Mouse (Mus musculus) left cerebral cortex, postnatal 10 days (tissue): ENCODE results near the gene Csf2rb2. TPM values are rescaled to one million over a fixed set of nuclear protein-coding genes. Genes with fewer than 3 reads are reported as not detected.
"Not testable (repeated sequence)": the region's sequence is repeated elsewhere in the genome, so short reads cannot be mapped to it uniquely, and the experiment has no call there.

Source experiments
- DNase-seq, 2 experiments: peaks; one replicate each; pipeline ENCODE4 v3.0.0; 2021 to 2022; ENCODE audit warnings: low spot score in 2 of 2, mixed read lengths in 1 of 2; ENCODE audit errors: extremely low spot score in 1 of 2
- intact Hi-C: fragments of 180-260 bp; cut with DNase I; formaldehyde crosslinking; loops from one replicate; pipeline ENCODE4 v1.15.1; 2025
- total RNA-seq, 2 experiments: library from RNA; stranded (reverse); gene quantifications; 2 replicates each; pipeline ENCODE4 v1.2.3; 2021

Gene Csf2rb2
- total RNA-seq, result under 1 TPM; 0.69 to 0.77 TPM

DNA sequence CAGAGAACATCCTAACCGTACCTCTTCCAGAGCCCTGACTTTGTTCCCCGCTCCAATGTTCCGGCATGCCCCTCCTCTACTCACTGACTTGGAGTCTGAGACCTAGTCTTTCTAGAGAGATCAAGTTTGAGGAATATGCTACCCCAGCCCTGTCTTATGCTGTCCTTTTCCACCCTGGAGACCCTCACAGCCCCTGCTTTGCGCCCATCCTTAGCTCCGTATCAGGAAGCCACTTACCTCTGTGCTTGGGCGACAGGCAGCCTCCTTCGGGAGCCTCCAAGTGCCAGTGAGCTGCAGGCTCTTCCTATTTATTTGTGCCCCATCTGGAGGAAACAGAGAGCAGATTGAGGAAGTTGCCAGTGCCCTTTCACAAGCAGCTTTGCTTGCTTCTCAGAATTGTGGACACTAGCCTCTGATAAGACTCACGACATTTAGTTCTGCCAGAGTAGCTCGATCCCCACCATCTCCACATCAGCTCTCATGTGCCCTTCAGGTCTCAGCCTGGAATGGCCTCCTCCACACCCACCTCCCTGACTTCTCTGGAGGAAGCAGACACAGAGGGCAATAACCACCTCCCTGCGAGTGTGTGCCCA lies at the start of gene Csf2rb2:
Gene Csf2rb2, minus strand, starts transcription at position 381 of the 593 bp plus-strand sequence.
- no peak for DNase-seq
- intact Hi-C loops, result no loop called here

DNA sequence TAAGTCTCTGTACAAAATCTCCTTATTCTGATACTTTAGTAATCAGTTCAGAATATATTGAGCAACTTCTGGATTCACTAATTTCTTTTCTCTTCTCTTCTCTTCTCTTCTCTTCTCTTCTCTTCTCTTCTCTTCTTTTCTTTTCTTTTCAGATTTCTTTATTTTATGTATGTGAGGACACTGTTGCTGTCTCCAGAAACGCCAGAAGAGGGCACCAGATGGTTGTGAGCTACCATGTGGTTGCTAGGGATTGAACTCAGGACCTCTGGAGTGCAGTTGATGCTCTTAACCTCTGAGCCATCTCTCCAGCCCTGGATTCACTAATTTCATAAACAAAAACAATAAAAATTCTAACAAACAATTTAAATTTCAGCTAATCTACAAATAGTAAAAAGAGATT lies 49.4 kb upstream of the Csf2rb2 start:
- peak in 1 of 2 experiments; percentile 56 for DNase-seq
- intact Hi-C loops, result no loop called here

DNA sequence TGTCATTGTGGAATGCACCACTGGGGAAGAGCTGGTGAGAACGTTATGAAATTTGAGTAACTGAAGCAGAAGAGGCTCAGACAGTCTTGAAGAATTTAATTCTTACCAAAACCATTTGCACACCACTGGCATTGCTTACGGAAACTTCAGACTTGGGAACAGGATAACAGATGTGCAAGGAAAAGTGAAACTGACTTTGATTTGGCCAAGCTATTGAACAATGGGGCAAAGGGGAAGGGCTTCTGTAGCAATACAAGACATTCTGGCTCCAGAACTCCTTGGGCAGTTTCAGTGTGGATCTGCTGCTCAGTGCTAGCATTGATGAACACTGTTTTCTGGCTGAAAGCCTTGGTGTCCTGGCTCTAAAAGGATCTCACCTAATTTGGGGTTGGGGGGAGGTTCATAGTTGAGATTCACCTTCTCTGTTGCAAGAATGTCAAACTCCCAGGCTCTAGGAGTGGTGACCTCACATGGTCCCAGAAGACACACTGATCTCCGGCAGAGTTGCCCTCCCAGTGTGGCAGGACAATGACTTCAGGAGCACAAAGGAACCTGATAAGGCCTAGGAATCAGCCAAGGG lies 46.2 kb upstream of the Csf2rb2 start:
- intact Hi-C loops, result no loop called here
- no peak for DNase-seq

DNA sequence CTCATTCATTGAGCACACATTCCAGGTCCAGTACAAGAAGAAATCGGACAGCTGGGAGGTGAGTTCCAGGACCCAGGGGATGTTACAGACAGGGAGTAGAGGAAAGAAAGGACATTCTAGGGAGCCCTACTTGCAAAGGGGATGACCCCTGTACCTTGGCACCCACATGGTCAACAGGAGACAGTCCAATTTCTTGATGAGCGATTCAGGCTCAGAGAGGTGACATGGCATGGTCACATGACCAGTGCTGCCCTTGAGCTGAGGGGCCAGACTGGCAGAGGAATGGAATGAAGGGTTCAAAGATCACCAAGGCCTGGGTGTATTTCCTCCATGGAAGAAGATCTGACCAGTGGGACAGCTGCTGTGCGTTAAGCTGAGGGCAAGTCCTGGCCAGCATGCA lies 39.0 kb upstream of the Csf2rb2 start:
- intact Hi-C loops, result loop anchor here (5.0 to 10.0 kb wide), 2 partner anchors 87 to 160 kb away; no protein-coding TSS in a partner anchor
- DNase-seq, result no peak

DNA sequence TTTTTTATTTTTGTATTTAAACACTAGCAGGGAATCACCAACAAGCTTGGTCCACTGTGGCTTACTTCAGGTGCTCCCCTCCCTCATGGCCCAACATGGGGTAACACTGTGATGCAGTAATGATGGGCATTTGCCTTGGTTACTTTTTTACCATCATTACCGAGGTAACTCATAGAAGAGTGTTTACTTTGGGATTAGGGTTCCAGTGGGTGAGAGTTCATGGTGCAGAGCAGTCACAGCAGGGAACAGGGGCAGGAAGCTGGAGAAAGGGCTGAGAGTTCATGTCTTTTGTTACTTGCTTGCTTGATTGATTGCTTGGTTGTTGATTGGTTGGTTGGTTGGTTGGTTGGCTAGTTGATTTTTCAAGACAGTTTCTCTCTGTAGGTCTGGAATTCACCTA lies 38.2 kb upstream of the Csf2rb2 start:
- no peak for DNase-seq
- intact Hi-C loops, result loop anchor here (5.0 to 10.0 kb wide), 2 partner anchors 86 to 159 kb away; no protein-coding TSS in a partner anchor

DNA sequence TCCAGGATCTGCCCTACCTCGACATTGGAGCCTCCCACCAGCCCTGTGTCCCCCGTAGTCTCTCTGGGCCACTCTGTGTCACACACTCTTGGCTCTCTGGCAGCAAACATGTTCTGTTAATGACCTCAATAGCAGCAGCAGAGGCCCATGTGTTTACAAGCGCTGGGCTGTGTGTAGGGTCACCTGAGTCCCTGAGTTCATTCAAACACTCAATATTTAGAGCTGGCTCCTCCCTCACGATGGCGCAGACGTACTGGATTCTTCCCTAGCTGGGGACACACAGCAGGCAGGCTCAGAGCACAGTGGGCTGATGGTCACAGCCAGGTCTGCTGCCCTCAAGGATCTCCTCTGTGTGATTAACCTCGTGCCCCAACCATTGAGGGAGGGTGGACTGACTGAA lies 35.4 kb upstream of the Csf2rb2 start:
- intact Hi-C loops, result loop anchor here (5.0 to 10.0 kb wide), 2 partner anchors 84 to 156 kb away; no protein-coding TSS in a partner anchor

DNA sequence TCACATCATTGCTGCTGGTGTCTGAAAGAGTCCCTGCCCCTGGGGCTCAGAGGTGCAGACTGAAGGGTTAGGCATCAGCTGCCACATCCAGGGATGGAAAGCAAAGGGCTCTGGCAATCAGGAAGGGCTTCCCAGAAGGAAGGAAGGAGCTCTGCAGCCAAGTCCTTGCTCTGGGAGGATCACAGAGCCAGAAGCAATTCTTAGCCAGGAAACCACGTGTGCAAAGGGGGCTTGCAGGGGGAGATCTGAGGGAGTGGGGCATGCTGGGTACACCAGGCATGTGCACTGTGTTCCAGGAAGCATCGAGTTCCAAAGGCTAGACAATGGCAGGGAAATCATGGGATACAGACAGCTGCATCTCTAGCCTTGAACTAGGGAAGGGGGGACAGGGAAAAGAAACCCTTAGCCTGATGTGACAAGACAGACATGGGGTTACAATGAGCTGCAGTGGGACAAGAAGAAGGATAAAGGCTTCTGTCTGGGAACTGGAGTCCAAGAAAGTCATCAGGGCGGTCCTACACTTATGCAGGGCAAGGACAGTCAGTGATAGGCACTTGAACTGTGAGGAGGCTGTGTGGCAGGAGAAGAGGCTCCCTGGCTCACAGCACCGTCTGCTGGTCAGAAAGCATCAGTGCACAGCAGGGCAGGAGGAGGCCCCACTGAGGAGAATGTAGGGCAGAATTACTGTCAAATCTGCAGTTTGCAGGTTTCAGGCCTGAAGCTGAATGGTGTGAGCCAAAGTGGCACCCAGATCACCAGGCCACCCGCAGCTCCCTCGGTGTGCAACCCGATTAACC lies 34.3 kb upstream of the Csf2rb2 start:
- DNase-seq, result peak; percentile 42 to 65
- intact Hi-C loops, result loop anchor here (5.0 to 10.0 kb wide), 3 partner anchors 83 to 355 kb away; no protein-coding TSS in a partner anchor

More for the DNA sequence above, 35.4 kb upstream of the Csf2rb2 start:
- not testable (repeated sequence) for DNase-seq

DNA sequence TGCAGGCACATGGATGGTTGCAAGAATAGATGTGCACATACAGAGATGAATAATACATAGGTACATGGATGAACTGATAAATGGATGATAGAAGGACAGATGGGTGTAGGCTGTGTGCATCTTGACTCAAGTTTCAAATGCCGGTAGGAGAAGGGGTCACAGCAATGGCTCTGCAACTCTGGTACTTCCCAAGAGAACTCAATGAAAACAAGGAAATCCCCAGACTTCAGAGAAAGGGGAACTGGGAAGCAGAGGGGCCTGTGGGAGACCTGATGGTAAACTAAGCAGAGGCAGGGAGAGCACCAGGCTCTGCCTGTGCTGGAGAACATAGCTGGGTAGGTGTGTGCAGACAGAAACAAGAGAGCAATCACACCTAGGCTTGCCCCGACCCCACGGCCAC lies 28.9 kb upstream of the Csf2rb2 start:
- intact Hi-C loops, result loop anchor here (10.0 kb wide), 1 partner anchor 350 kb away; no protein-coding TSS in a partner anchor
- DNase-seq, result no peak

DNA sequence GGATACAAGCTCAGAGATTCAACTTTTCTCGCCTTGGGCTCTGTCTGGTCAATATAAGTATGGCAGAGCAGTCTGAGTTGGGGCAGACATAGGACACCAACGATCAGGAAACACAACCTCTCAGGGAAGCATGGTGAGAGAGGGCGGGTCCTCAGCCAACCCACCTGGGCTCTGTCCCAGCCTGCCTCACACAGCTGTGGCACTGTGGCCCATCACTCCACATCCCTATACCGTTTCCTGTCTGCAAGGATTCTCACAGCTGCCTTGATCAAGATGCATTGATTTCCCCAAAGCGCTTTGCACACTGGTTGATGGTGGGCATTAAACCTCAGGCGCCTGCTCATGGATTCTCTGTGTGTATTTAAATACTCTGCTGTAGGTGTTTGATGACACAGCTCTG lies 27.5 kb upstream of the Csf2rb2 start:
- intact Hi-C loops, result loop anchor here (10.0 kb wide), 1 partner anchor 348 kb away; no protein-coding TSS in a partner anchor
- no peak for DNase-seq

DNA sequence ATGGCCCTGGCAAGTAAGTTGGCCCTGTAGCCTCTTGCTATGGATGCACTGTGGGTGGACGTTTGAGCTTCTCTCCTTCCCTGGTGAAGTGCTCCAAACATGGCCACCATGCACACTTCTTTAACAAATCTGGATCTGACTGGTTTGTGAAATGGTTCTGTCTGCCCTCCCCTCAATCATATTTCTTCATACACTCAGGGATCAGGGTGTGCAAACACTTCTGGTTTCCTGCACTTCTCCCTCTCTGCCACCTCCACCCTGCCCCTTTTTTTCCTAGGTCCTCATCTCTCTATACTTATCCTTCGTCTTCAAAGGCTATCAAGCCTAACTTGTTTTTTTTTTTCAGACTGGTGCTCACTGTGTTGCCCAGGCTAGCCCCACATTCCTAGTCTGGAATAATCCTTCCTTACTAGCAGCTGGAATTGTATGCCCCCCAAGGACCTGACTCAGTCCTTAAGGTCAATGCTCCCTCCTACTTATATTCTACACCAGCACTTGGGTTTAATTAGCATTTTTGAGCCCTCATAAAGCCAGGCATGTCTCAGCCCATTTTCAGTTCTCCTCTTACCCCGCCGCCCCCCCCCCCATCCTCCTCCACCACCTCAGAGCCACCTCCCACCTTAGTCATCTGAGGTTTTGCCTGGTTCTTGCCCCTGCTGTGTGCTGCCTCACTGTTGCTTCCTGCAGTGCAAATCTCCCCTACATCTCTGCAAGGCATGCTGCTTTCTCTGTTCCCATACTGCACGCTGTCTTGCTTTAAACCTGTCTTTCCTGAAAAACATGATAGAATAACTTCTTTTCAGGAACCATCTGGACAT lies 26.2 kb upstream of the Csf2rb2 start:
- DNase-seq, result no peak
- intact Hi-C loops, result loop anchor here (10.0 kb wide), 1 partner anchor 347 kb away; no protein-coding TSS in a partner anchor

DNA sequence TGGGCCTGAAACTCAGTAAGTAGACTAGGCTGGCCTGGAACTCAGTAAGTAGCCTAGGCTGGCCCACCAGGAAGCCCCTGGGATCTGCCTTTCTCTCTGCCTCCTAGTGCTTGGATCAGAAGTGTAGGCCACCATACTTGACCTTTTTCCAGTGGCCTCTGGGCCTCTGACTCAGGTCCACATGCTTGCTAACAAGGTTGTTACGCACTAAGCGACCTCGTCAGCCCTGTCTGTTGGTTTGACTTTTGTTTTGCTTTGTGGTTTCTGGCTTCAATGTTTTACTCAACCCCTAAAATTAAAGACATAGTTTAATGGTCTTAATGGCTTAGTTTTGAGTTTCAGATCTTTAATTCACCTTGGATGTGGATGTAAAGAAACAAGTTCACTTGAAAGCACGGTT lies 25.2 kb upstream of the Csf2rb2 start:
- DNase-seq, result no peak
- intact Hi-C loops, result loop anchor here (10.0 kb wide), 1 partner anchor 346 kb away; no protein-coding TSS in a partner anchor

DNA sequence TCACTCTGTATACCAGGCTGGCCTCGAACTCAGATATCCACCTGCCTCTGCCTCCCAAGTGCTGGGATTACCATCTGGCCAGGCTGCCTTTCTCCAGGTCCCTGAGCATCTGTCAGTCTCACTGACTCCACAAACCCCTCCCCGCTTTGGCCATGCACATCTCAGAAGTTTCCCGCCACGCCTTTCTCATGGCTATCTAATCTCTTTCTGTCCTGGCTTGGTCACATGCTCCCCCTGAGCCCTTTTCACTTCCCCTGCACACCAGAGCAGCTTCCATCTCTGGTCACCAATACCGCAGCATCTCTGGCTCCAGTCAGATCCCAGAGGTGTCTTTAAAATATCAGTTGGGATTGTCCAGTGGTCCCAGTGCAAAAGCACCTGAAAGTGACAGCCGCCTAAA lies 24.5 kb upstream of the Csf2rb2 start:
- not testable (repeated sequence) for DNase-seq
- intact Hi-C loops, result loop anchor here (10.0 kb wide), 1 partner anchor 345 kb away; no protein-coding TSS in a partner anchor

DNA sequence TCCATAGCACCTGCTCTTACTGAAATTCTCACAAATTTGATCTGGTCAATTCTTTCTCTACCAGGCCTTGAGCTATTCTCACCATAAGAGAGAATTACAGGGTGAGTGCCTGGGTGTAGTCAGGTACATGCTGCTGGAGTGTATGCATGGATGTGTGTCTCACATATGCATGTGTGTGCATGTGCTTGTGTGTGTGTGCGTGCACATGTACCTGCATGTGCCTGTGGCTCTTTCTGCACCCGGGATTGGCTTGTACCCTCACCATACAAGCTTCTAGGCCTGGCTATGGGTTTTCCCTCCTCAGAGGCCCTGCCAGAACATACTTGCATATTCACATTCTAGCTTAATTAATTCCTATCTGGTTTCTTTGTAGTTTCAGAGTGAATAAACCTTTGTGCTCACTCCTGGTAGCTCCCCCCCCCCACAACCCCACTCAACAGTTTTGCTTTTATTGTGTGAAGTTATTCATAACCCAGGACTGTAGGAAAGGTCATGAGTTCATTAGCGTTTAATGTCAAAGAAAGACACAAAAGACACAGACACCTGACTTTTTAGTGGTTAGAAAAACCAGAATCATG lies 23.1 kb upstream of the Csf2rb2 start:
- intact Hi-C loops, result no loop called here
- DNase-seq, result no peak

DNA sequence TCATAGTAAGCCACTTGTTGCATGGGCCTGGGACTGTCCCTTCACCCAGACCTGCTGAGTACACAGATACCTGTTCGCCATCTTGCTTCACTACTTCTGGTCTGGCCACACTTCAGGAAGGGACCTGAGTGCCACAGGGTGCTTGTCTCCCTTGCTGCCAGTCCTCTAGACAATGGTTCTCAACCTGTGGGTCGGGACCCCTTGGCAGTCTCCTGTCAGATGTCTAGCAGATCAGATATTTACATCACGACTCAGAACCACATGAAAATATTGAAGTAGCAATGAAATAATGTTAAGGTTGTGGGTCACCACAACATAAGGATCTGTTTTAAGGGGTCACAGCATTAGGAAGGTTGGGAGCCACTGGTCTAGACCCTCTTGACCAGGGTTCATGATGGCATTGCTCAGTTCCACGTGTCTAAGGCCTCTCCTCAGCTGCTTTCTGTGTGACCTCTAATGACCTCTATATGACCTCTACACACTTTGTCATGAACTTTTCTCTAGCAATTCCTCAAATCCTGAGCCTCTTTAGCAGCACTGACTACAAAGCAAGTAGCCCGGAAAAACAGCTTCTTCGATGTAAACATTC lies 22.3 kb upstream of the Csf2rb2 start:
- DNase-seq, intact Hi-C loops: not testable (repeated sequence)

DNA sequence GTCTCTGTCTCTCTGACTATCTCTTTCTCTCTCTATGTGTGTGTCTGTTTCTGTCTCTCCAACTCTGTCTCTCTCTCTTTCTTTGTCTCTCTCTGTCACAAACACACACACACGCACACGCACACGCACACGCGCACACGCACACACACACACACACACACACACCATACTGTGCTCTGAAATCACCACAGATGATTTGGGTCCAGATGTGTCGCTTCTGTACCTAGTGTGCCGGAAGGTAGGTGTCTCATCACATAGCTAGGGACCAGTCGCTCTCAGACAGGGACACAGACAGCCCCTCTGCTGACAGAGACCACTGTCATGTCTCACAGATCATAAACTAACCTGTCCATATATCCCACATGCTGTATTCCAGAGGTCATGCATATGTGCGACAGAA lies 21.2 kb upstream of the Csf2rb2 start:
- no peak for DNase-seq
- intact Hi-C loops, result no loop called here

DNA sequence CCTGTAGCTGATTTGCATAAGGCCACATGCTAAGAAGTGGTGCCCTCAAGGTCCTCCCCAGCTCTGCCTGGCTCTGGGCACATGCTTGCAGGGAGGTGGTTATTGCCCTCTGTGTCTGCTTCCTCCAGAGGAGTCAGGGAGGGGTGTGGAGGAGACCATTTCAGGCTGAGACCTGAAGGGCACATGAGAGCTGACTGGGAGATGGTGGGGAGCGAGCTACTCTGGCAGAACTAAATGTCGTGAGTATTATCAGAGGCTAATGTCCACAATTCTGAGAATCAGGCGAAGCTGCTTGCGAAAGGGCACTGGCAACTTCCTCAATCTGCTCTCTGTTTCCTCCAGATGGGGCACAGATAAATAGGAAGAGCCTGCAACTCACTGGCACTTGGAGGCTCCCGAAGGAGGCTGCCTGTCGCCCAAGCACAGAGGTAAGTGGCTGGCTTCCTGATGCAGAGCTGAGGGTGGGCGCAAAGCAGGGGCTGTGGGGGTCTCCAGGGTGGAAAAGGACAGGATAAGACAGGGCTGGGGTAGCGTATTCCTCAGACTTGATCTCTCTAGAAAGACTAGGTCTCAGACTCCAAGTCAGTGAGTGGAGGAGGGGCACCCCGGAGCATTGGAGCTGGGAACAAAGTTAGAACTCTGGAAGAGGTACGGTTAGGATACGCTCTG lies 20.3 kb upstream of the Csf2rb2 start, which contains the start of gene Csf2rb:
Gene Csf2rb, plus strand, starts transcription at position 82 of the 669 bp plus-strand sequence.
- intact Hi-C loops, result no loop called here
- no peak for DNase-seq

DNA sequence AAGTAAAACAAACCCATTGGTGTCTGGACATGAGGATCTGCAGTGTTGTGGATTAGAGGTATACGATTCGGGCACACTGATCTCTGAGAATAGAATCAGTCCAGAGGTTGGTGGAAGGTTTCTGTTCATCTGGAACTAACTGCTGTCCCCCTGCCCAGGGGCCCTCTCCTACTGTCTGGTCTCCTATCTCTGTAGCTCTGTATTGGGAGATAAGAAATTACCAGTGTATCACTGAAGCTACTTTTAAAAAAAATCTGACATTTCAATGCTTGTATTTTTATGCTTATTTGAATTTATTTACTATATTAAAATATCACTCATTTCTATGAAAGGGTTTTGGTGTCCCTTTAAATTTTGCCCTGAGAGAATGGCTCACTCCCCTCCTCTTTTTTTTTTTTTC lies 18.8 kb upstream of the Csf2rb2 start:
- no peak for DNase-seq
- intact Hi-C loops, result loop anchor here (5.0 kb wide), 1 partner anchor 67 kb away; no protein-coding TSS in a partner anchor
